Mouse (Mus musculus) liver, embryonic 12.5 days (tissue): ENCODE results near the gene Ell2. TPM values are rescaled to one million over a fixed set of nuclear protein-coding genes. Genes with fewer than 3 reads are reported as not detected.

Experiments used
- ATAC-seq: fragments of 200-750 bp; cut with Nextera tagmentation; 2 replicates; pipeline ENCODE4 v1.8.0; 2017; ENCODE audit warnings: moderate number of reproducible peaks, mild to moderate bottlenecking, moderate library complexity
- H3K27ac ChIP-seq: fragments of 300-500 bp; sonication (generic); 2 replicates; pipeline ENCODE4 v1.5.1; 2016; ENCODE audit warnings: mild to moderate bottlenecking
- H3K27me3 ChIP-seq: fragments of 300-500 bp; sonication (generic); replicated peaks from 2 replicates; pipeline ENCODE4 v1.6.1; 2016; ENCODE audit warnings: mild to moderate bottlenecking, moderate library complexity
- H3K36me3 ChIP-seq: fragments of 300-500 bp; sonication (generic); 2 replicates; pipeline ENCODE4 v1.6.1; 2016; ENCODE audit warnings: mild to moderate bottlenecking, moderate library complexity
- H3K4me1 ChIP-seq: fragments of 300-500 bp; sonication (generic); 2 replicates; pipeline ENCODE4 v1.6.1; 2016
- H3K4me2 ChIP-seq: fragments of 300-500 bp; sonication (generic); 2 replicates; pipeline ENCODE4 v1.6.1; 2016; ENCODE audit warnings: mild to moderate bottlenecking, moderate library complexity
- H3K4me3 ChIP-seq: fragments of 300-500 bp; sonication (generic); 2 replicates; pipeline ENCODE4 v1.5.1; 2016; ENCODE audit warnings: mild to moderate bottlenecking, moderate library complexity
- H3K9ac ChIP-seq: fragments of 300-500 bp; sonication (generic); 2 replicates; pipeline ENCODE4 v1.6.1; 2016; ENCODE audit warnings: mild to moderate bottlenecking, moderate library complexity
- H3K9me3 ChIP-seq: fragments of 300-500 bp; sonication (generic); replicated peaks from 2 replicates; pipeline ENCODE4 v1.6.1; 2016; ENCODE audit warnings: mild to moderate bottlenecking, moderate library complexity
- WGBS: fragments of 180-500 bp; shearing (Covaris S2); methylation state at CpG from one replicate; pipeline ENCODE4 v1.1.7; 2016; ENCODE audit not compliant: insufficient replicate concordance; 5-methylcytosine and 5-hydroxymethylcytosine counted together
- polyA plus RNA-seq: library from polyadenylated mRNA; unstranded; fragments of >200 nt; fragmentation: Nextera tagmentation; extraction: Ambion mirVana; gene quantifications from 2 replicates; pipeline ENCODE4 v1.2.1, GENCODE M21; 2016

The Ell2 gene
- polyA plus RNA-seq, 1 experiment from 2014 or later = 59.6 TPM

- Histone ChIP-seq H3K4me2 (peak overlapping the region; percentile 24; the same call in 1 of the 2 replicates), H3K27me3 (no peaks in the 10 kb centered on the region), H3K9me3 (no peaks in the 10 kb centered on the region), H3K27ac (peak overlapping the region; percentile 57), H3K4me3 (no peak overlapping the region), H3K9ac (peak overlapping the region; percentile 31; the same call in 1 of the 2 replicates), H3K4me1 (peaks cover 92% of the 10 kb centered on the region), H3K36me3 (peaks cover 35% of the 10 kb centered on the region)
- WGBS = 84% methylated on average over 1 of the region's 1 CpGs
- no peak for ATAC-seq
Measured at GRCm38 (mm10) chr13:75735606-75736005, 29.0 kb downstream of the Ell2 start.

GRCm38 (mm10) chr13:75737991-75738390 is 31.4 kb downstream of the Ell2 start:
- H3K4me1 ChIP-seq = peaks cover 92% of the 10 kb centered on the region
- WGBS = 65% methylated on average over 7 of the region's 7 CpGs
- ATAC-seq = no peak
- H3K27me3 ChIP-seq = no peaks in the 10 kb centered on the region
- H3K9ac ChIP-seq = peak overlapping the region; percentile 52
- no peak overlapping the region for H3K4me3 ChIP-seq
- peaks cover 26% of the 10 kb centered on the region for H3K36me3 ChIP-seq
- peak overlapping the region; percentile 56 for H3K4me2 ChIP-seq
- H3K9me3 ChIP-seq = no peaks in the 10 kb centered on the region
- peak overlapping the region; percentile 91 for H3K27ac ChIP-seq

- Histone ChIP-seq H3K27me3 (no peaks in the 10 kb centered on the region), H3K9ac (peak overlapping the region; percentile 52), H3K4me1 (peaks cover 92% of the 10 kb centered on the region), H3K9me3 (no peaks in the 10 kb centered on the region), H3K4me2 (peak overlapping the region; percentile 56), H3K27ac (peak overlapping the region; percentile 91), H3K4me3 (no peak overlapping the region; the same call in 1 of the 2 replicates), H3K36me3 (peaks cover 26% of the 10 kb centered on the region)
- WGBS = 9% methylated on average over 6 of the region's 6 CpGs
- ATAC-seq = no peak
Measured at GRCm38 (mm10) chr13:75738536-75738935, 32.0 kb downstream of the Ell2 start.

- peak; percentile 85 for ATAC-seq
- H3K9me3 ChIP-seq = no peaks in the 10 kb centered on the region
- H3K4me3 ChIP-seq = no peak overlapping the region; the same call in 1 of the 2 replicates
- H3K27ac ChIP-seq = peak overlapping the region; percentile 91
- peak overlapping the region; percentile 52 for H3K9ac ChIP-seq
- WGBS = 14% methylated on average over 3 of the region's 3 CpGs
- H3K27me3 ChIP-seq = no peaks in the 10 kb centered on the region
- H3K36me3 ChIP-seq = peaks cover 26% of the 10 kb centered on the region
- H3K4me1 ChIP-seq = peaks cover 93% of the 10 kb centered on the region
- peak overlapping the region; percentile 56 for H3K4me2 ChIP-seq
Measured at GRCm38 (mm10) chr13:75738957-75739356, 32.4 kb downstream of the Ell2 start.

- H3K4me3 ChIP-seq = no peak overlapping the region
- peak overlapping the region; percentile 91 for H3K27ac ChIP-seq
- H3K9me3 ChIP-seq = no peaks in the 10 kb centered on the region
- no peak for ATAC-seq
- 41% methylated on average over 3 of the region's 3 CpGs for whole genome bisulfite sequencing
- peak overlapping the region; percentile 56 for H3K4me2 ChIP-seq
- peaks cover 29% of the 10 kb centered on the region for H3K36me3 ChIP-seq
- peak overlapping the region; percentile 52 for H3K9ac ChIP-seq
- no peaks in the 10 kb centered on the region for H3K27me3 ChIP-seq
- H3K4me1 ChIP-seq = peaks cover 94% of the 10 kb centered on the region
Measured at GRCm38 (mm10) chr13:75740018-75740417, 33.5 kb downstream of the Ell2 start.

- peak overlapping the region; percentile 91 for H3K27ac ChIP-seq
- no peak for ATAC-seq
- 76% methylated on average over 3 of the region's 3 CpGs for WGBS
- peak overlapping the region; percentile 58; the same call in 1 of the 2 replicates for H3K9ac ChIP-seq
- H3K4me1 ChIP-seq = peaks cover 96% of the 10 kb centered on the region
- H3K36me3 ChIP-seq = peaks cover 31% of the 10 kb centered on the region
- no peak overlapping the region for H3K4me3 ChIP-seq
- no peaks in the 10 kb centered on the region for H3K9me3 ChIP-seq
- peak overlapping the region; percentile 56 for H3K4me2 ChIP-seq
- no peaks in the 10 kb centered on the region for H3K27me3 ChIP-seq
Measured at GRCm38 (mm10) chr13:75741119-75741518, 34.6 kb downstream of the Ell2 start.

GRCm38 (mm10) chr13:75741736-75742729 is 35.5 kb downstream of the Ell2 start:
- peak overlapping the region; percentile 56 for H3K4me2 ChIP-seq

GRCm38 (mm10) chr13:75742970-75743369 is 36.4 kb downstream of the Ell2 start:
- H3K4me2 ChIP-seq = peak overlapping the region; percentile 56

More at GRCm38 (mm10) chr13:75741736-75742729, 35.5 kb downstream of the Ell2 start:
- Histone ChIP-seq H3K9ac (peak overlapping the region; percentile 58), H3K4me3 (0 out of 2 replicates have a peak overlapping the region, but pooled peaks have one; percentile 6), H3K27me3 (no peaks in the 10 kb centered on the region), H3K27ac (peak overlapping the region; percentile 91), H3K4me1 (peaks cover 97% of the 10 kb centered on the region), H3K36me3 (peaks cover 33% of the 10 kb centered on the region), H3K9me3 (no peaks in the 10 kb centered on the region)
- ATAC-seq = no peak
- 46% methylated on average over 12 of the region's 12 CpGs for WGBS

GRCm38 (mm10) chr13:75744065-75744464 is 37.5 kb downstream of the Ell2 start:
- Histone ChIP-seq H3K4me2 (0 out of 2 replicates have a peak overlapping the region, but pooled peaks have one; percentile 10), H3K36me3 (peaks cover 50% of the 10 kb centered on the region), H3K4me3 (no peak overlapping the region), H3K4me1 (peaks cover 95% of the 10 kb centered on the region), H3K27ac (peak overlapping the region; percentile 76), H3K27me3 (no peaks in the 10 kb centered on the region), H3K9ac (peak overlapping the region; percentile 31; the same call in 1 of the 2 replicates), H3K9me3 (no peaks in the 10 kb centered on the region)
- no peak for ATAC-seq
- 56% methylated on average over 4 of the region's 4 CpGs for WGBS

More at GRCm38 (mm10) chr13:75742970-75743369, 36.4 kb downstream of the Ell2 start:
- Histone ChIP-seq H3K9ac (peak overlapping the region; percentile 23; the same call in 1 of the 2 replicates), H3K9me3 (no peaks in the 10 kb centered on the region), H3K36me3 (peaks cover 39% of the 10 kb centered on the region), H3K4me3 (no peak overlapping the region; the same call in 1 of the 2 replicates), H3K4me1 (peaks cover 96% of the 10 kb centered on the region), H3K27me3 (no peaks in the 10 kb centered on the region), H3K27ac (peak overlapping the region; percentile 91)
- ATAC-seq = peak; percentile 51
- 47% methylated on average over 3 of the region's 3 CpGs for WGBS

- peak overlapping the region; percentile 20; the same call in 1 of the 2 replicates for H3K4me2 ChIP-seq
- H3K9ac ChIP-seq = 0 out of 2 replicates have a peak overlapping the region, but pooled peaks have one; percentile 27
- H3K27ac ChIP-seq = peak overlapping the region; percentile 76
- peaks cover 91% of the 10 kb centered on the region for H3K4me1 ChIP-seq
- peak; percentile 22; the same call in 1 of the 2 replicates for ATAC-seq
- no peak overlapping the region for H3K4me3 ChIP-seq
- H3K27me3 ChIP-seq = no peaks in the 10 kb centered on the region
- H3K36me3 ChIP-seq = peaks cover 56% of the 10 kb centered on the region
- H3K9me3 ChIP-seq = no peaks in the 10 kb centered on the region
Measured at GRCm38 (mm10) chr13:75745328-75745727, 38.8 kb downstream of the Ell2 start.

- Histone ChIP-seq H3K4me1 (peaks cover 72% of the 10 kb centered on the region), H3K27ac (peak overlapping the region; percentile 72), H3K27me3 (no peaks in the 10 kb centered on the region), H3K4me2 (0 out of 2 replicates have a peak overlapping the region, but pooled peaks have one; percentile 20), H3K9ac (no peak overlapping the region), H3K4me3 (no peak overlapping the region), H3K9me3 (no peaks in the 10 kb centered on the region), H3K36me3 (peaks cover 65% of the 10 kb centered on the region)
- 45% methylated on average over 3 of the region's 3 CpGs for WGBS
- ATAC-seq = peak; percentile 70
Measured at GRCm38 (mm10) chr13:75747265-75747664, 40.7 kb downstream of the Ell2 start.

- Histone ChIP-seq H3K27me3 (no peaks in the 10 kb centered on the region), H3K4me2 (no peak overlapping the region), H3K4me1 (peaks cover 62% of the 10 kb centered on the region), H3K9me3 (no peaks in the 10 kb centered on the region), H3K27ac (no peak overlapping the region; the same call in 1 of the 2 replicates), H3K4me3 (no peak overlapping the region), H3K36me3 (peaks cover 79% of the 10 kb centered on the region), H3K9ac (no peak overlapping the region)
- WGBS = 93% methylated on average over 7 of the region's 7 CpGs
- no peak for ATAC-seq
Measured at GRCm38 (mm10) chr13:75748685-75749084, 42.1 kb downstream of the Ell2 start.
